Mouse (Mus musculus) myocyte (in vitro differentiated cells): ENCODE measurements at regions not wholly inside any gene's neighbourhood (a gene's known extent, or its start where the extent isn't known, plus 50 kb on each side); places are given as distances from the start of the nearest gene placed in this dataset.

Experiments used
- CEBPB ChIP-seq: IDR thresholded peaks from 2 replicates; pipeline ENCODE4 v1.6.1; 2011; ENCODE audit warnings: mild to moderate bottlenecking, moderate library complexity; ENCODE audit not compliant: poor library complexity, insufficient read depth, severe bottlenecking
- POLR2A ChIP-seq: IDR thresholded peaks from one replicate; pipeline ENCODE4 v1.6.1; 2011; ENCODE audit warnings: low read depth, mild to moderate bottlenecking, control low read depth, moderate library complexity; ENCODE audit not compliant: insufficient read length
- POLR2AphosphoS2 ChIP-seq: IDR thresholded peaks from one replicate; pipeline ENCODE4 v1.6.1; 2011; ENCODE audit warnings: low read depth, control low read depth; ENCODE audit not compliant: insufficient read length
- SRF ChIP-seq: IDR thresholded peaks from one replicate; pipeline ENCODE4 v1.6.1; 2011; ENCODE audit warnings: low read depth; ENCODE audit not compliant: control insufficient read depth, insufficient read length
- TCF3 ChIP-seq: IDR thresholded peaks from one replicate; pipeline ENCODE4 v1.6.1; 2011; ENCODE audit warnings: low read depth, control low read depth; ENCODE audit not compliant: insufficient read length
- USF1 ChIP-seq: IDR thresholded peaks from one replicate; pipeline ENCODE4 v1.6.1; 2011; ENCODE audit warnings: low read depth, mild to moderate bottlenecking, control low read depth, moderate library complexity

DNA sequence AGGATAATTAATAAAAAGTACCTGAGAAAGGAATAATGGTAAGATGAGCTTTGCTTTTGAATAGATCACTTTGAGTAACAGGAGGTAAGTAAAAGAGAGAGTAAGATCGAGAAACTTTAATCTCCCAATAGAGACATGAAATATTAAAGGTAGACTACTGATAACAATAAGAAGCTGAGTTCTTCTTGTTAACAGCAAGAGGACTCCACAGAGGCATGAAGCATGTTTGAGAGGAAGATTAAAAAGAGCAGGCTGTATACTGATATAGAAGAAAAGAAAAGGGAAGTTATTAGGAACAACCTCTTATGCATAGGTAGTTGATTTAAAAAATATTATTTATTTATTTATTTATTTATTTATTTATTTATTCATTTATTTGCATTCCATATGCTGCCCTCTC, 519.9 kb downstream of the Kcnt2 start:
- TF ChIP-seq USF1 = no peak
- TF ChIP-seq SRF = no peak
- TF ChIP-seq POLR2A = no peak
- TF ChIP-seq POLR2AphosphoS2 = no peak
- TF ChIP-seq TCF3 = no peak
- TF ChIP-seq CEBPB = no peak
